Mouse (Mus musculus) cerebellum, adult 2 months (tissue): ENCODE data around the gene 1110017D15Rik. TPM values are rescaled to one million over a fixed set of nuclear protein-coding genes. Genes with fewer than 3 reads are reported as not detected.

Source experiments
- DNase-seq, 2 experiments: peaks; one replicate each; pipeline ENCODE4 v3.0.0; 2021
- H3K27ac ChIP-seq: fragments of 200-500 bp; 2 replicates; pipeline ENCODE4 v1.5.1; 2012; ENCODE audit warnings: low read length, control low read depth, inconsistent platforms; ENCODE audit not compliant: insufficient read depth
- H3K27me3 ChIP-seq: fragments of 200-500 bp; 2 replicates; pipeline ENCODE4 v1.6.1; 2012; ENCODE audit warnings: inconsistent platforms, mild to moderate bottlenecking, low read length, moderate library complexity; ENCODE audit not compliant: control insufficient read depth, insufficient read depth
- H3K4me1 ChIP-seq: fragments of 200-500 bp; 2 replicates; pipeline ENCODE4 v1.6.1; 2011; ENCODE audit warnings: low read length; ENCODE audit not compliant: control insufficient read depth, insufficient read depth
- H3K4me3 ChIP-seq: fragments of 200-500 bp; replicated peaks from 2 replicates; pipeline ENCODE3; 2011; ENCODE audit warnings: mild to moderate bottlenecking, low read depth, low read length, control low read depth; ENCODE audit not compliant: insufficient read depth
- CTCF ChIP-seq: fragments of 200-500 bp; IDR thresholded peaks from 2 replicates; pipeline ENCODE4 v1.5.1; 2011; ENCODE audit warnings: low read depth, mild to moderate bottlenecking, control low read depth, low read length, moderate library complexity, borderline replicate concordance; ENCODE audit not compliant: insufficient read depth
- POLR2A ChIP-seq: fragments of 200-500 bp; IDR thresholded peaks from 2 replicates; pipeline ENCODE4 v1.6.1; 2011; ENCODE audit warnings: low read length, control low read depth, borderline replicate concordance; ENCODE audit not compliant: insufficient read depth
- WGBS: fragments of 180-500 bp; shearing (Covaris S2); methylation state at CpG from one replicate; pipeline ENCODE4 v1.1.7; 2018; 5-methylcytosine and 5-hydroxymethylcytosine counted together
- polyA plus RNA-seq: library from polyadenylated mRNA; depleted of rRNA; stranded (reverse); fragments of >200 nt; gene quantifications from 2 replicates; pipeline ENCODE4 v1.2.3, GENCODE M21; 2012

1110017D15Rik gene
- polyA plus RNA-seq, 1 experiment: 4.3 TPM

- H3K27me3 ChIP-seq: no peaks in the 10 kb centered on the region
- no peak overlapping the region for H3K4me3 ChIP-seq
- no peak overlapping the region for H3K27ac ChIP-seq
Observed at GRCm38 (mm10) chr4:41500787-41501186, 16.3 kb downstream of the 1110017D15Rik start.

GRCm38 (mm10) chr4:41499619-41500018, 17.5 kb downstream of the 1110017D15Rik start:
- H3K4me3 ChIP-seq: no peak overlapping the region
- 64% methylated on average over 8 of the region's 8 CpGs for WGBS
- H3K4me1 ChIP-seq: no peaks in the 10 kb centered on the region
- no peak overlapping the region for H3K27ac ChIP-seq
- TF ChIP-seq POLR2A (no peak), CTCF (no peak)
- H3K27me3 ChIP-seq: no peaks in the 10 kb centered on the region
- peak in 1 of 2 experiments; percentile 29 for DNase-seq

More at GRCm38 (mm10) chr4:41500787-41501186, 16.3 kb downstream of the 1110017D15Rik start:
- H3K4me1 ChIP-seq: no peaks in the 10 kb centered on the region
- 66% methylated on average over 4 of the region's 4 CpGs for WGBS
- no peak for DNase-seq
- TF ChIP-seq POLR2A (no peak), CTCF (no peak)

GRCm38 (mm10) chr4:41498921-41499391, 18.2 kb downstream of the 1110017D15Rik start:
- peak overlapping the region; percentile 28 for H3K4me3 ChIP-seq

GRCm38 (mm10) chr4:41497995-41498845, 18.9 kb downstream of the 1110017D15Rik start:
- H3K4me3 ChIP-seq: peak overlapping the region; percentile 20
- no peak for TF ChIP-seq POLR2A
- TF ChIP-seq CTCF: no peak
- no peak for DNase-seq
- no peaks in the 10 kb centered on the region for H3K4me1 ChIP-seq
- H3K27me3 ChIP-seq: no peaks in the 10 kb centered on the region
- WGBS: 35% methylated on average over 72 of the region's 72 CpGs
- H3K27ac ChIP-seq: no peak overlapping the region

More at GRCm38 (mm10) chr4:41498921-41499391, 18.2 kb downstream of the 1110017D15Rik start:
- TF ChIP-seq CTCF: no peak
- TF ChIP-seq POLR2A: no peak
- no peaks in the 10 kb centered on the region for H3K4me1 ChIP-seq
- H3K27me3 ChIP-seq: no peaks in the 10 kb centered on the region
- no peak for DNase-seq
- WGBS: 32% methylated on average over 43 of the region's 43 CpGs
- H3K27ac ChIP-seq: no peak overlapping the region

GRCm38 (mm10) chr4:41497579-41497978, 19.6 kb downstream of the 1110017D15Rik start:
- Histone ChIP-seq H3K27me3 (no peaks in the 10 kb centered on the region), H3K27ac (no peak overlapping the region), H3K4me1 (no peaks in the 10 kb centered on the region), H3K4me3 (peak overlapping the region; percentile 20)
- no peak for TF ChIP-seq POLR2A
- no peak for TF ChIP-seq CTCF
- WGBS: 16% methylated on average over 34 of the region's 34 CpGs
- no peak for DNase-seq

GRCm38 (mm10) chr4:41497046-41497445, 20.1 kb downstream of the 1110017D15Rik start:
- TF ChIP-seq CTCF: no peak
- no peak for TF ChIP-seq POLR2A
- Histone ChIP-seq H3K4me3 (no peak overlapping the region), H3K27me3 (no peaks in the 10 kb centered on the region), H3K4me1 (no peaks in the 10 kb centered on the region), H3K27ac (no peak overlapping the region)
- DNase-seq: no peak
- 88% methylated on average over 5 of the region's 5 CpGs for WGBS

GRCm38 (mm10) chr4:41495850-41496249, 21.3 kb downstream of the 1110017D15Rik start:
- peak in 1 of 2 experiments; percentile 32 for DNase-seq
- Histone ChIP-seq H3K4me3 (no peak overlapping the region), H3K4me1 (no peaks in the 10 kb centered on the region), H3K27ac (no peak overlapping the region), H3K27me3 (no peaks in the 10 kb centered on the region)
- TF ChIP-seq POLR2A (no peak), CTCF (no peak)
- WGBS: 27% methylated on average over 11 of the region's 11 CpGs

GRCm38 (mm10) chr4:41495076-41495475, 22.1 kb downstream of the 1110017D15Rik start:
- no peaks in the 10 kb centered on the region for H3K4me1 ChIP-seq
- H3K4me3 ChIP-seq: no peak overlapping the region
- DNase-seq: no peak
- WGBS: 78% methylated on average over 4 of the region's 4 CpGs
- H3K27ac ChIP-seq: no peak overlapping the region
- no peaks in the 10 kb centered on the region for H3K27me3 ChIP-seq
- TF ChIP-seq POLR2A (no peak), CTCF (no peak)
